Mouse (Mus musculus): ENCODE data around the gene Gm49369. TPM values are rescaled to one million over a fixed set of nuclear protein-coding genes. Genes with fewer than 3 reads are reported as not detected.

Gm49369 gene
- polyA plus RNA-seq, 1 experiment from 2014 or later, result 0.46 TPM

DNA sequence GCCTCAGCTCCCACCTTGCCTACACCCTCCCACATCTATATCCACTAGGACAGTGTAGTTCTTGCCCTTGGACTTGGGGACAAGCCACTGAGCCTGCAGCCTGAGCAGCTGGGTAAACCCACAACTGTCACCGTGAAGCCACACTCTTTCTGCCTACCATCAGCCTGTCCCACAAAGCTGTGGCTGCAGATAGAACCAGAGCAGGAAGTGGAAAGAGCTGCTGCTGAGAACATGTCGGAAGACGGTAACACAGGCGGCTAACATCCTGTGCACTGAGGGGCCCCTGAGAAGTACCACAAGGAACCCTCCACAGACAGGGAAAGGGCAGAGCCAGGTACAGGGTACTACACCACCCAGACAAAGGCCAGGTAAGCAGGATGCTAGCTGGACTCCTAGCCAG lies 1.3 kb downstream of the Gm49369 start:
- Histone ChIP-seq H3K27me3 (replicated peaks; ENCODE audit: control insufficient read depth, insufficient read depth, low read length) (no peaks in the 10 kb centered on the region), H3K9ac (ENCODE audit: low read depth, low read length) (no peak overlapping the region), H3K36me3 (ENCODE audit: control insufficient read depth, insufficient read depth, low read length) (peaks cover 87% of the 10 kb centered on the region), H3K27ac (replicated peaks; ENCODE audit: low read depth, low read length) (no peak overlapping the region), H3K4me2 (ENCODE audit: low read depth, low read length) (no peak overlapping the region), H3K4me3 (ENCODE audit: low read depth, low read length) (no peak overlapping the region), H3K4me1 (ENCODE audit: control insufficient read depth, insufficient read depth, low read length) (no peaks in the 10 kb centered on the region), H3K9me3 (ENCODE audit: control insufficient read depth, low read length) (no peaks in the 10 kb centered on the region)
- 85% methylated on average over 4 of the region's 4 CpGs for WGBS
- ATAC-seq (ENCODE audit: low read depth) (no peak), DNase-seq (ENCODE audit: low spot score) (no peak)

DNA sequence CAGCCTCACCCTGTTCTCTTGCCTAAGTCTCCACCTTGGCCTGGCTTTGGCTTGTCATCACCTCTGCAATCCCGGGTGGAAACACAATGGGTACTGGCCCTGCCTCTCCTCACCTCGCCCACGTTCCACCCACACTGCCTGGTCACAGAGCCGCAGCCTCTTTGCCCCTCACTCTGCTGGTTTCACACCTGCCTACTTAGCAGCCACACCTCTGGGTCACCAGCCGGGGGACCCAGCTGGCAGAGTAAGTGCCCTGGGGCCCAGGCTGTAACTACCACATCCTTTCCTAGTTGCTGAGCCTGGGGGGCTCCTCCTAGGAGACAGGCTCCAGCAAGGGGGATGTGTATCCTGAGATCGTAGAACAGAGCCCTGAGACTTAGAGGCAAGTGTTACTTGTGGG lies 3.3 kb downstream of the Gm49369 start:
- Histone ChIP-seq H3K9ac (ENCODE audit: low read depth, low read length) (no peak overlapping the region), H3K27me3 (replicated peaks; ENCODE audit: control insufficient read depth, insufficient read depth, low read length) (no peaks in the 10 kb centered on the region), H3K36me3 (ENCODE audit: control insufficient read depth, insufficient read depth, low read length) (peaks cover 90% of the 10 kb centered on the region), H3K4me1 (ENCODE audit: control insufficient read depth, insufficient read depth, low read length) (no peaks in the 10 kb centered on the region), H3K9me3 (ENCODE audit: control insufficient read depth, low read length) (no peaks in the 10 kb centered on the region), H3K4me3 (ENCODE audit: low read depth, low read length) (no peak overlapping the region), H3K4me2 (ENCODE audit: low read depth, low read length) (no peak overlapping the region), H3K27ac (replicated peaks; ENCODE audit: low read depth, low read length) (no peak overlapping the region)
- 80% methylated on average over 6 of the region's 6 CpGs for WGBS
- no peak for ATAC-seq (ENCODE audit: low read depth)
- DNase-seq (ENCODE audit: low spot score), result no peak

DNA sequence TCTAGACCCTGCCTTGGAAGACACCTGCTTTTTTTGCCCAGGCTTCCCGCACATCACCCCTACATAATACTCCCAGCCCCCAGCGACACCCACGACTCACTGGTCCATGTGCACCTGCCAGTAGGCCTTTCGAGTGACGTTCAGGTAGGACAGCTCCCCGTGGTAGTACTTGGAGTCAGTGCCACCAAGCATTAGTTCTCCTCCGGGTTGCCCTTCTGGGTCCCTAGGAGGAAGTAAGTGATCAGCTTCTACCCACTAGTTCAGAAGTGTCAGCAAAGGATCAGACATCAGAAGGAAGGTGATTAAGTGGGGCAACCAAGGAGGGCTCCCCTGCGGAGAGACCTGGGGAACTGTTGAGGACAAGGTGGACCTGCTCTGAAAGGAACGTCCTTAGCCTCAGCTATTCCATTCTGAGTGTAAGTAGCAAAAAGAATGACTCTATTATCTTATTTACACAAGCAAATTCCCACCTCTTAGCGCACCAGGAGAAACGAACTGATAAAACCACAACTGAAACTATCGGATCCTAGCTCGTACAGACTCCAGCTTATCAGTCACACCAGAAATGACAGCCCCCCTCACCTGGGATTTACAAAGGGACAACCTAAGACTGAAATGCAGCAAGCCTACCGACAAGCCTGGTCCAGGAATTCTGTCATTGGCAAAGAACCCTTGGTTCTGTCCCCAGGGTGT lies 5.1 kb downstream of the Gm49369 start:
- no peak overlapping the region for H3K4me2 ChIP-seq (ENCODE audit: low read depth, low read length)
- H3K9ac ChIP-seq (ENCODE audit: low read depth, low read length), result no peak overlapping the region
- DNase-seq (ENCODE audit: low spot score) (no peak), ATAC-seq (ENCODE audit: low read depth) (no peak)
- no peaks in the 10 kb centered on the region for H3K9me3 ChIP-seq (ENCODE audit: control insufficient read depth, low read length)
- peaks cover 72% of the 10 kb centered on the region for H3K36me3 ChIP-seq (ENCODE audit: control insufficient read depth, insufficient read depth, low read length)
- H3K4me1 ChIP-seq (ENCODE audit: control insufficient read depth, insufficient read depth, low read length), result peaks cover 3% of the 10 kb centered on the region; the same call in 1 of the 2 replicates
- 84% methylated on average over 14 of the region's 14 CpGs for WGBS
- H3K27ac ChIP-seq (replicated peaks; ENCODE audit: low read depth, low read length), result no peak overlapping the region
- no peak overlapping the region for H3K4me3 ChIP-seq (ENCODE audit: low read depth, low read length)
- peaks cover 12% of the 10 kb centered on the region for H3K27me3 ChIP-seq (replicated peaks; ENCODE audit: control insufficient read depth, insufficient read depth, low read length)

DNA sequence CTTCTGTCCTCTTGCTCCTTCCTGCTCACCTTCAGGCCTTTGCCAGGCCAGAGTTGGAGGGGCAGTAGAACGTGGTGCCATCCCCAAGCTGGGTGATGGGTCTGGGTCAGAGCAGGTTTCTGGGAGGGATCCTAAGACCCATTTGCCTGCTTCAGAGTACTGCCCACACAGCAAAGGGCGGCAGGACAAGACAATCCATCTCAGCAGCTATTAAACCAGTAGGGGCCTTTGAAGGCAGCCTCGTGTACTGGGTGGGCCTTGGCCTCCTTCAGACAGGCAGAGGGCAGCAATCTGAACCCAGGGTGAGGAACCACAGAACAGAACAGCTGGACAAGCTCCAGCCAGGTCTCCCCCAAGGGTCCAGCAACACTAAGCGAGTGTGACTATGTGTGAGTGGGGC lies 6.4 kb downstream of the Gm49369 start:
- no peak overlapping the region for H3K4me3 ChIP-seq (ENCODE audit: low read depth, low read length)
- no peak overlapping the region for H3K4me2 ChIP-seq (ENCODE audit: low read depth, low read length)
- no peaks in the 10 kb centered on the region for H3K9me3 ChIP-seq (ENCODE audit: control insufficient read depth, low read length)
- H3K36me3 ChIP-seq (ENCODE audit: control insufficient read depth, insufficient read depth, low read length), result peaks cover 60% of the 10 kb centered on the region
- H3K27ac ChIP-seq (replicated peaks; ENCODE audit: low read depth, low read length), result no peak overlapping the region
- DNase-seq (ENCODE audit: low spot score) (no peak), ATAC-seq (ENCODE audit: low read depth) (no peak)
- no peak overlapping the region for H3K9ac ChIP-seq (ENCODE audit: low read depth, low read length)
- H3K4me1 ChIP-seq (ENCODE audit: control insufficient read depth, insufficient read depth, low read length), result peaks cover 7% of the 10 kb centered on the region; the same call in 1 of the 2 replicates
- WGBS, result 79% methylated on average over 4 of the region's 4 CpGs
- peaks cover 24% of the 10 kb centered on the region for H3K27me3 ChIP-seq (replicated peaks; ENCODE audit: control insufficient read depth, insufficient read depth, low read length)

DNA sequence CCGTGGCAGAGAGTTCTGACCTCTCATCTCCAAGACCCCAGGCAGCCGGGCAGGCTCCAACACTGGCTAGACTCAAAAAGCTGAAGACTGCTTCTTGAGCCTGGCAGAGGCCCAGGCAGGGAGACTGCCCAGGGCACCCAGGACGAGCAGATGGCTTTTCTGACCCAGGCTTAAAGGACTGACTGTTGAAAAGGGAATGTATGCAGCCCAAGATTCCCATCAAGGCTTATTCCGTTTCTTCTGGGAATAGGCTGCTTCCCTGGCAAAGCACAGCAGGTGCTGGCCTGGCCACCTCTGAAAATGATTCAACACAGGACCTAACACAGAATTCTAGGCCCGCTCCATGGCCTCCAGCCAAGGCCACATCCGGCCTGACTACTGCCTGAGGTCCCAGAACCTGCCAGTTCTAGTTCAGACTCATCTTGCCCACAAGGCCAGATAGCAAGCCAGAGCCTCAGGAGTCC lies 7.2 kb downstream of the Gm49369 start:
- no peak overlapping the region for H3K27ac ChIP-seq (replicated peaks; ENCODE audit: low read depth, low read length)
- no peaks in the 10 kb centered on the region for H3K9me3 ChIP-seq (ENCODE audit: control insufficient read depth, low read length)
- no peak overlapping the region for H3K9ac ChIP-seq (ENCODE audit: low read depth, low read length)
- peaks cover 7% of the 10 kb centered on the region; the same call in 1 of the 2 replicates for H3K4me1 ChIP-seq (ENCODE audit: control insufficient read depth, insufficient read depth, low read length)
- H3K4me3 ChIP-seq (ENCODE audit: low read depth, low read length), result no peak overlapping the region
- H3K36me3 ChIP-seq (ENCODE audit: control insufficient read depth, insufficient read depth, low read length), result peaks cover 52% of the 10 kb centered on the region
- 79% methylated on average over 6 of the region's 6 CpGs for WGBS
- DNase-seq (ENCODE audit: low spot score) (no peak), ATAC-seq (ENCODE audit: low read depth) (no peak)
- peaks cover 31% of the 10 kb centered on the region for H3K27me3 ChIP-seq (replicated peaks; ENCODE audit: control insufficient read depth, insufficient read depth, low read length)
- no peak overlapping the region for H3K4me2 ChIP-seq (ENCODE audit: low read depth, low read length)

DNA sequence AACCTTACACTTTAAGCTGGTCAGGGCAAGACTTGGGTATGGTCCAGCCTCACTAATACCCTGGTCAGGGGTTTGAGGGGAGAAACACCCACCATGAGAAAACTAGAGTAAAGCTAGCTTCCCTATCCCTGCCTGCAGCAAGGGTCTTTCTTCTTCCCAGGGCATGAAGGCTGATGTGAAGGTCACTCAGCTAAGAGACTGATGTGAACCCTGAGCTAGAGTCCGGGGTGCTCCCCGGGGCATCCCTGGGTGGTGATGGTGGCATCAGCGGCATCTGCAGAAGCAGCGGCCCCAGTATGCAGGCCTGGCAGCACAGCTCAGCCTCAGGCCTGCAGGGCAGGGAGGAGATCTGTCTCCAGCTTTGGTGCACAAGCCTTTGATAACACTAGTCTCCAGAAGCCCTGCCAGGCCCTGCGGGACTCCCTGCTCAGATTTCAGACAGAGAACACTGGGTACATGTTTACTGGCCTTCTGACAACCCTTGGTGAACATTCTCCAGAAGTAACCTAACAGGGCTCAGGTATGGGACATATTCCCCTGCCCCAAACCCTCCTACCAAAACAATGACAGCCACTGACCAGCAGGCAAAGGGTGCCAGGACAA lies 8.0 kb downstream of the Gm49369 start:
- H3K9ac ChIP-seq (ENCODE audit: low read depth, low read length), result no peak overlapping the region
- H3K27me3 ChIP-seq (replicated peaks; ENCODE audit: control insufficient read depth, insufficient read depth, low read length), result peaks cover 31% of the 10 kb centered on the region
- H3K27ac ChIP-seq (replicated peaks; ENCODE audit: low read depth, low read length), result no peak overlapping the region
- no peaks in the 10 kb centered on the region for H3K9me3 ChIP-seq (ENCODE audit: control insufficient read depth, low read length)
- no peak overlapping the region for H3K4me2 ChIP-seq (ENCODE audit: low read depth, low read length)
- peaks cover 44% of the 10 kb centered on the region for H3K36me3 ChIP-seq (ENCODE audit: control insufficient read depth, insufficient read depth, low read length)
- no peak overlapping the region for H3K4me3 ChIP-seq (ENCODE audit: low read depth, low read length)
- peaks cover 7% of the 10 kb centered on the region; the same call in 1 of the 2 replicates for H3K4me1 ChIP-seq (ENCODE audit: control insufficient read depth, insufficient read depth, low read length)
- 89% methylated on average over 5 of the region's 5 CpGs for WGBS
- no peak for DNase-seq (ENCODE audit: low spot score)
- no peak for ATAC-seq (ENCODE audit: low read depth)

DNA sequence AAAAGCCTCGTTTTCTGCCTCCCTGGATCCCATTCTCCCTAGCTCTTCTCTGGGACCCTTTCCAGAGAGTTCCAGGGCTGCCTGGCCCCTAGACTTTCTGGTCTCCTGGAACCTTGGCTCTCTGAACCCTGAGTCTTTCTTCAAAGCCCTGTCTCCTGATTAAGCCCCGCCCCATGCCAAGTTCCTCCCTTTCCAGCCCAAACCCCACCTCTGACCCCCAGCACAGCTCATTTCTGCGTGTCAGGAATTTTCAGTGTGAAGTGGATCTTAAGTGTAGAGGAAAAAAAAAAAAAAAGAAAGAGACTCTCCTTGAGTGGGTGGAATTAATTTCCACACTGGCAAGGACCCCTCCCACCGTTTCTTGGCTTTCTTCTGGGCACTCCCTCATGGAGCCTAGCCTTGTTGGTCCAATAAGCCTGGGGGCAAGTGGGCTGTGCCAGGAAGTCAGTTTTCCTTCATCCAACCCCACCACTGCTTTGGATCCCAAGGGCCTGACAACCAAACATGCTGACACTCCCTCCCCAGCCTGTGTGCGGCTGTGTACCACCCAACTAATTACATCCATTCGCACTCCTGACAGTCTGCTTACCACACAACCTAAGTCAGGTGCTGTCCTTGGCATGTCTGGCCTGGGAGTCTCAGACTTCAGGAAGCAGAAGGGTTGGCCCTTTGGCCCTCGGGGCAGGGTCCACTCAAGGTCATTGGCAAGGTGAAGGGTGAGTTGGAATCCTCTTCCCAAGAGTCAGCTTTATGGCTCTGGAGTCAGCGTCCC lies 8.6 kb downstream of the Gm49369 start, which contains the start of gene Ifitm10:
Ifitm10 (minus strand) TSS at position 113 of the 772 bp plus-strand sequence.
- H3K9ac ChIP-seq (ENCODE audit: low read depth, low read length), result peak within 1 kb of the TSS; percentile 56; the same call in 1 of the 2 replicates
- ATAC-seq (ENCODE audit: low read depth), result no peak
- peak within 1 kb of the TSS; percentile 45 for H3K4me3 ChIP-seq (ENCODE audit: low read depth, low read length)
- H3K4me2 ChIP-seq (ENCODE audit: low read depth, low read length), result peak within 1 kb of the TSS; percentile 73
- peaks cover 37% of the 10 kb centered on the region for H3K36me3 ChIP-seq (ENCODE audit: control insufficient read depth, insufficient read depth, low read length)
- peaks cover 7% of the 10 kb centered on the region; the same call in 1 of the 2 replicates for H3K4me1 ChIP-seq (ENCODE audit: control insufficient read depth, insufficient read depth, low read length)
- H3K27ac ChIP-seq (replicated peaks; ENCODE audit: low read depth, low read length), result no peak within 1 kb of the TSS
- H3K9me3 ChIP-seq (ENCODE audit: control insufficient read depth, low read length), result no peaks in the 10 kb centered on the region
- H3K27me3 ChIP-seq (replicated peaks; ENCODE audit: control insufficient read depth, insufficient read depth, low read length), result peaks cover 31% of the 10 kb centered on the region
- DNase-seq (ENCODE audit: low spot score), result peak; percentile 63
- WGBS, result 47% methylated on average over 8 of the region's 8 CpGs

DNA sequence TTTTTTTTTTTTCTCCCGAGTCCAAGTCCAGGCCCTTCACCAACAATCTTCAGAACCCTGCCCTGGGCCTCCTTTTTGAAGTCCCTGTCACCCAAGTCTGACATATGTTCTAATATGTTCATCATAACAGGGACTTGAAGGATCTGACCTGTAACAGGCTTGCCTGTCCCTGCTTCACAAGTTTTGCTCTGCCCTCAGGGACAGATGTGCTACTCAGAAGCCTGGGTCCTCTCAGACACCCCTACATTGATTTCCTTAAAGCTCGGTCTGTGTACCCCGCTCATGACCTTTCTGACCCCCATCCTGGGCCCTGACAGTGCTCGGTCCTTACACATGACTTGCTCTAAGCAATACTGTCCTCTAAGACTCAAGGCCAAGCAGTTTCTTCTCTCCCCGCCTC lies 9.4 kb downstream of the Gm49369 start:
- Histone ChIP-seq H3K27me3 (replicated peaks; ENCODE audit: control insufficient read depth, insufficient read depth, low read length) (peaks cover 31% of the 10 kb centered on the region), H3K9me3 (ENCODE audit: control insufficient read depth, low read length) (no peaks in the 10 kb centered on the region), H3K4me1 (ENCODE audit: control insufficient read depth, insufficient read depth, low read length) (peaks cover 7% of the 10 kb centered on the region; the same call in 1 of the 2 replicates), H3K27ac (replicated peaks; ENCODE audit: low read depth, low read length) (no peak overlapping the region), H3K36me3 (ENCODE audit: control insufficient read depth, insufficient read depth, low read length) (peaks cover 30% of the 10 kb centered on the region), H3K9ac (ENCODE audit: low read depth, low read length) (no peak overlapping the region), H3K4me2 (ENCODE audit: low read depth, low read length) (0 out of 2 replicates have a peak overlapping the region, but pooled peaks have one; percentile 73), H3K4me3 (ENCODE audit: low read depth, low read length) (no peak overlapping the region)
- ATAC-seq (ENCODE audit: low read depth) (no peak), DNase-seq (ENCODE audit: low spot score) (no peak)
- 74% methylated on average over 5 of the region's 5 CpGs for WGBS

Data from embryonic facial prominence, embryonic 14.5 days (tissue).